Mouse (Mus musculus): Measurements from ENCODE around the gene Babam2. TPM values are rescaled to one million over a fixed set of nuclear protein-coding genes. Genes with fewer than 3 reads are reported as not detected.

The Babam2 gene
- total RNA-seq (2021) = 10 to 100 TPM; 45.5 to 48.1 TPM

DNA sequence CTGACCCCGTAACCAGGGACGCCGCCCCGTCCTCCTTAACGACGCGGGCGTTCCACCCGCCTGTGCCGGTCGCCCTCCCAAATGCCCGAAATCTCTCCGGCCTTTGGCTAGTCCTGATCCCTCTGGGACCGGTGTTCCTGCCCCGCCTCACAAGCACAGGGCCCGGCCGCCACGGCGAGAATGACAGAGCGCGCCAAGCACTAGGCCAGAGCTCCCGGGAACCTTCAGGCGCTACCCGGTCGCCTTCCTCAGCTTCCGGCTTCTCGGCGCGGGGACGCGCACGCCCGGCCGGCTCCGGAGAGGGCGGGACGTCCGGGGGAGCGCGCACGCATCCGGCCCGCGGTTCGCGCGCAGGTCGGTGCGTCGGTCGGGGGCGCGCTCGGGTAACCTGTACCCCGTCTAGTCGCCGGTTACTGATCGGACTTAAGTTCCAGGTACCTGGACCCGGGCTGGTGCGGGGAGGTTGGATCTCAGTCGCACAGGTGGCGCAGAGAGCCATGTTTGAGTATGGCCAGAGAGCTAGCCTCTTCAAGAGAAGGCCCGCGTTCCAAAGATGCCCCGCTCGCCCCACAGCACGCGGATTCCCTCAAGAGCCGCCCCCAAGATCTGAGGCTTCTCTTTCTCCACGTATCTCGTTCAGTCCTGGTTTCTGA lies at the start of gene Babam2:
Gene Babam2 (plus strand): TSS at position 41 of the 653 bp plus-strand sequence.
- DNase-seq (ENCODE audit: extremely low spot score in 1 of 2, low spot score in 1 of 2) = peak; percentile 84 to 87

DNA sequence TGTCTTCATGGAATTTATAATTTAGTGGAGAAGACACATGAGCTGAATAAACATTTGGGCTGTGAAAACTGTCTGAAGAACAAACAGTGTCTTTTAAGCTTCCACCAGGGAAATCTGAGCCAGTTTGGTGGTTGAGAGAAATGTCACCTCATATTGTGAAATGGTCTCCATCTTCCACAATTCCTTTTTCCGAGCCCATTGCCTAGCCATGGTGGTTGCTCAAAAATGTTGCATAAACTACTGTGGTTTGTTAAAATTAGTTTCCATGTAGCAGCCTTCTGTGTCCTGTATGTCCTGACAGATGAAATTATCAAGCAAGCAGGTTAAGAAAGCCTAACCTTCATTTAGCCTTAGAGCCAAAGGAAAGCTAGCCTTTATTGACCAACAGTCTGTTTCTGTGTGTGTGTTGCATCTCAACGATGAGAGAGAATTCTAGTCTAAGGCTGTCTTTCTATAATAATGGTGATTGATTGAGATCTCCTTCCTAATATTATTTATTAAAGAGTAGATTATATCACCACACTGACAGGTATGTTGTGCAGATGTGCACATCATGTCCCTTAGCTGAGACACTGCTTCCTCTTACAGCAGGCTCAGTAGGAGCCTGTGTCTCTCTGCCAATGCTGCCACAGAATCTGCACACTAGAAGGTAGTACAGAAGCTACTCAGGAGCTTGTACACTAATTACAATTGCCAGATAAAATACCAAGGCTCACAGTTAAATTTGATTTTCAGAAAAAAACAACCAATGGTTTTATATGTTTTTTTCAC lies 46.8 kb upstream of the Babam2 start:
- no peak for DNase-seq (ENCODE audit: extremely low spot score in 1 of 2, low spot score in 1 of 2)

DNA sequence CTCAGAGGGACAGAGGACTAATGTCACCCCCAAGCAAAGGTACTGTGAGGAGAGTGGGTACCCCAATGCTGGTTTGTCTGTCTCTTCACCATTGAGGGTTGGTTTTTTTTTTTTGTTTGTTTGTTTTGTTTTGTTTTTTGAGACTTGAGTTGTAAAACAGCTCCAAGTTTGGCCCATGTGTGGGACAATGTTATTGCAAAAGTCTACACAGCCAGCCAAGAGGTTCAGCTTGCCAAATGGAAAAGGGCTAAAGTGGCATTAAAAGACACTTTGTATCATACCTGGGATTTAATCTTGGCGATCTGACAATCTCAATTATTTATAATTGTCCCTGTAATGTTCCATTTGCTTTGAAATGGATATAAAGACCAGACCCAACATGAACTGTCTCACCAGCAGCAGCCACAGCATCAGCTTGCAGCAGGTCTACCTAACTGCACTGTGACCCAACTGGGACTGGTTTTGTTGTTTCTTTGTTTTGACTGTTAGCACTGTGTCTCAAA lies 41.7 kb upstream of the Babam2 start:
- no peak for DNase-seq (ENCODE audit: extremely low spot score in 1 of 2, low spot score in 1 of 2)

DNA sequence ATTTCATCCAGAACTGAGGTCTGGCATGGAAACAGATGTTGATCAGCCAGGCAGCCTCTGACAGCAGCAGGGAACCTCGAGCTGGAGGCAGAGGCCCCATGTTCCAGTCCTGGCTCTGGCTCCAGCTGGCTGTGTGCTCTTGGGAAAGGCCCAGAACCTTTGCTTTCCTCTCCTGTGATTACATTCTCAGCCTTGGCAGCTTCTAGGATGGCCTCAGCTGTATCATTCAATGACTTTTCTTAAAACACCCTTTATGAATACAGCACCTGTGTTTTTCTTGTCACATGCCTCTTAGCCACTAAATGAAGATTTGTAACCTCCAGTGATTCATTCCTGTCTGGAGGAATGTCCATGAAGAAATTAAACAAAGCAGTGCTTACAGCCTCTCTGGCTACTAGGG lies 31.3 kb upstream of the Babam2 start:
- DNase-seq (ENCODE audit: extremely low spot score in 1 of 2, low spot score in 1 of 2) = no peak

DNA sequence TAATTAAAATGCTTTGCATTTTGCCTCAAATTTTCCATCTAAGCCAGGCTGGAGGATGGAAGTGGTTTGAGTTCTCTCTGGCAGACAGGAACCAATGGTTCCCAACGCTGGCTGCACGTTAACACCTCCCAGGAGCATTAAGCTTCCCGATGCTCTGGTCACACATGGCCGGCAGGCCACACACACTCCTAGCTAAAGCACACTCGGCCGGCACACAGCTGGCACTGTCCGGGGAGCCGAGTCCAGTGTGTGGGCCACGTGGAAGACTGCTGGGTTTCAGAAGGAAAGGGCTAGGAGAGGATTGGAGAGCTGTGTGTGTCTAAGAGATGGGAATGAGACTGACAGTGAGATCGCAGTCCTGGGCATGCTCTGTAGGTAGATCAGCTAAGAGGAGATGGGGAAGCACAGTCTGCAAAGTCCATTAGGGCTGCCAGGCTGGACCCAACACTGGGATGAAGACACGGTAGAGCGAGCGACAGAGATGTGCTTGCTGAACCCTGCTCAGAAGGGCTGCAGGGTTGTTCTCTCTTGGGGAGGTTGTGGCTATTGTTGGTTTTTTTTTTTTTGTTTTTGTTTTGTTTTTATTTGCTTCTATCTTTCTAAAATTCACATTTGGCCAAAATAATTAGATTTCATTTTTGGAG lies 29.0 kb upstream of the Babam2 start:
- no peak for DNase-seq (ENCODE audit: extremely low spot score in 1 of 2, low spot score in 1 of 2)

DNA sequence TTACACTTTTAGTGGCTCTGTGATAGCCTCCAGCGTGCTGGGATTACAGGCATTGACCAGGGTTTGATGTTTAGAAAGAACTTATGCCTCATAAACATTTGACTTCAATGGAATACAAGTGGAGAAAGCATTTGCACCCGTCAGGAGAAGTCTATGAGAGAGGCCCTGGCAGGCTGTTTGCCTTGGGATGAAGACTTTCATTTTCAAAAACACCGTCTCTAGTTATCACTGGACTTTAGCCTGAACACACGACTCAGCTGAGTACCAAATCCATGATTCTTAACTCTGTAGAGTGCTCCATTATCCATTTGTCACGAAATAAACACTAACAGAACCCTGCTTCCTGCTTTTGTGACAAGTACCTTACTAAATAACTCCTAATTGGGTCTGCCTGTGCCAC lies 27.5 kb upstream of the Babam2 start:
- no peak for DNase-seq (ENCODE audit: extremely low spot score in 1 of 2, low spot score in 1 of 2)

DNA sequence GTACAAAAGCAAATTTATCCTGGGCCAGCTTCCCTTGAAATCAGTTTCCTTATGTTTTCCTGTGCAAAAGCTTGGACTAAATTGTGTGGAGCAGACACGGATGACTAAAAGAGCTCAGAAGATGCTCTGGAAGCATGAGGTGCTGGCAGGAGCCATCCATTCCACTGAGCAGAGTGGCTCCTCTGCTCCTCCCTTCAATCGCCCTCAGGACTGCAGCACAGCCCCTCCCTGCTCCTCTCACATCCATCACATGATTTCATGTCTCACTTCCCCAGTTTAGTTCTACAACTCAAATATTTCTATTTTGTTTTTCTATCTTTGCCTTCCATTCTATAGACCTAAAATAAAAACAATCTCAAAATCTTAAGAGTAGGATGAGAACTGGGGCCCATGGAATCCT lies 26.3 kb upstream of the Babam2 start:
- no peak for DNase-seq (ENCODE audit: extremely low spot score in 1 of 2, low spot score in 1 of 2)

DNA sequence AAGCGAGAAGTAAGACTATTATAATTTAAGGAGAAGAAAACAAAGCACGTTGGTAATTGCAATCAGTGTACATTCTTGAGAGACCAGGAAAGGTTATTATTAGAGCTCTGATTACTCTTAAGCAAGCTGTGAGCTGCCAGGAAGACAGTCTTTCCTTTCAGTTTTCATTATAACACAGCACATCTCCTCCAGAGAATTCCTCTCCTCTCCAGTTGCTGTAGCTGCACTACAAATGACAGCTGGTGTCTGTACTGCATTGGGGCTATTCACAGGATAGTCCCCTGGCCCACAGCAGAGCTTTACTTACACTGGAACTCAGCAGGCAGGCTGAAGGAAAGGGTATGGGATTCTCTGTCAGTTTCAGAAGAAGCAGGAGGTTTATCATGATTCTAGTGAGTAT lies 24.1 kb upstream of the Babam2 start:
- DNase-seq (ENCODE audit: extremely low spot score in 1 of 2, low spot score in 1 of 2) = no peak

DNA sequence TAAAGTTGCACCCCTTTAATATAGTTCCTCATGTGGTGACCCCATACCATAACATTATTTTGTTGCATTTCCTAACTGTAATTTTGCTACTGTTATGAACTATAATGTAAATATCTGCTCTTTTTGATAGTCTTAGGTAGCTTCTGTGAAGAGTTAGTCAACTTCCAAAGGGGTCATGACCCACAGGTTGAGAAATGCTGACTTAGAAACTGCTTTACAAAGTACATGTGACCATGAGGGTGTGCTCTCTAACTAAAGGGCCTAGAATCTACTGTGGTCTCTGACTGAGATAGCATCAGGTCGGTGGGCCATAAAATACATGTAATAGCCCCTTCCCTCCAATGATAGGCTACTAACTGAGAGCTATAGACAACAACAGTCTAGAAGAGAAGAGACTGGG lies 19.5 kb upstream of the Babam2 start:
- DNase-seq (ENCODE audit: extremely low spot score in 1 of 2, low spot score in 1 of 2) = no peak

DNA sequence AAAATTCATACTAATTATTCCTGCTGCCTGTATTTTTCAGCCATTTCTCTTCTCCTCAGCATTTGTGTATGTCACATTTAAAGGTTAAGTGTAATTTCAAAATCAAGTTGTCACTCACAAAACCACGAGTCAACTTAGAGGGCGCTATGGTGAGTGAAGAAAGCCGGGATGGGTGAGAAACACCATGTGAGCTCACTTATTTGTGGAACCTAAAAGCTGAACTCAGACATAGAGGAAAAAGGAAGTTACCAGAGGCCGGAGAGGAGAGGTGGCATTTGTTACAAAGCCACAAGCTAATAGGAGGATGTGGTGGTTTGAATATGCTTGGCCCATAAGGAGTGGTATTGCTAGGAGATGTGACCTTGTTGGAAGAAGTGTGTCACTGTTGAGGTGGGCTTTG lies 17.3 kb upstream of the Babam2 start:
- DNase-seq (ENCODE audit: extremely low spot score in 1 of 2, low spot score in 1 of 2) = no peak

DNA sequence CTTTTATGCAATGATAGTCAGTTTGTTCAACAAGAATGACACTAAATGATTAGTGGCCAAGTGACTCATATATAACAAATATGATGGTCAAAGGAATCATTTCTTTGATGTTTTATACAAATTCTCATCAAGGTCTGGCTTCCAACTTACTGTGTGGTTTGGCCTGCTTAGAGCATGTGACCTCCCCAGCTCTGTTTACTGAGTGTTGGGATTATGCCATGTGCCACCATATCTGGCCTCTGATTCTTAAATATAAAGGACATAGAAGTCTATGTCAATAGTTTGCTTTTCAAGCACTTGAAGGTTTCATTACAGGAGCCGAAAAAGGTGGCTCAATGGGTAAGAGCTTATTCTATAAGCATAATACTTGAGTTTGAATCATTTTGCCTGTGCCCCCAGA lies 15.2 kb upstream of the Babam2 start:
- DNase-seq (ENCODE audit: extremely low spot score in 1 of 2, low spot score in 1 of 2) = no peak

DNA sequence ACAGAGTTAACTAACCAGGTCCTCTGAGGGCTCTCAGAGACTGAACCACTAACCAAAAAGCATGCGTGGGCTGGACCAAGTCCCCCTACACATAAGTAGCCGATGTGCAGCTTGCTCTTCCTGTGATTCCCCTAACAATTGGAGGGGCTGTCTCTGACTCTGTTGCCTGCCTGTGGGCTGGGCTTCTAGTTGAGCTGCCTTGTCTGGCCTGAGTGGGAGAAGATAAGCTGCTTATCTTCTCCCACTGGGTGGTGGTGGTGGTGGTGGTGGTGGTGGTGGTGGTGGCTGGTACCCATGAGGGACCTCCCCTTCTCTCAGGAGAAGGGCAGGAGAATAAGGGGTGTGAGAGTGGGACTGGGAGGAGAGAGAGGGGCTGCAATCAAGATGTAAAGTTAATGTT lies 11.4 kb upstream of the Babam2 start:
- no peak for DNase-seq (ENCODE audit: extremely low spot score in 1 of 2, low spot score in 1 of 2)

DNA sequence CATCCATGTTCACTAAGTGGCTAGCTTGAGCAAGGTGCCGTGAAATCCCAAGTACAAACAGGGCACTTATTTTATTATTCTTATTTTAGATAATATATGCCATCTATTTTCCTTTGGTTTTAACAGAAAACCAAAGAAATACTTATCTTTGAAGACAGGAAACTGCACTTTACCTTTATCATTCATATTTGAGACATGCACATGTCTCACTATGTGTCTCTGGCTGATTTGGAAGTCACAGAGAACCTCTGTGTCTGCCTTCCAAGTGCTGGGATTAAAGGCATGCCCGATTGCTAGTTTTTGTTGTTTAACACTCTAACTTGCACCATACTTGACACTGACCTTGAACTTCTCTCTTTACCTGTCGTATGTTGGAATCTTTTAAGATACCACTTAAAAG lies 9.5 kb upstream of the Babam2 start:
- DNase-seq (ENCODE audit: extremely low spot score in 1 of 2, low spot score in 1 of 2) = no peak

DNA sequence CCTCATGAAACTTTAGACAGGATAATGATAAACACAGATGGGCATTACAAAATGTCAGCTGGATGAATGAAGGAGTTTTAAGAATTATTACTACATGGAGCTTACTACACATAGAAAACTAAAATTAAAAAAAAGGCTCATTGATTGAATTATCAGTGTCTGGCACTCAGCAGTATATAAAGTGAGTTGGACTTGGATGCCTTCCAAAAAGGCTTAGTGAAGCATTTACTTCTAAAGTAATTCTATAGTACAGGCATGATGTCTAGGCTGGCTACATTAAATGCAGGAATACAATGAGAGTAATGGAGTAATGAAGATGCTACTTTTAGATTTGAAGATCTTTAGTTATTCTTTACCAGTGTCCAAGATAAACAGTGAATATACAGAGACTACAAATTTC lies 4.3 kb upstream of the Babam2 start:
- DNase-seq (ENCODE audit: extremely low spot score in 1 of 2, low spot score in 1 of 2) = no peak

DNA sequence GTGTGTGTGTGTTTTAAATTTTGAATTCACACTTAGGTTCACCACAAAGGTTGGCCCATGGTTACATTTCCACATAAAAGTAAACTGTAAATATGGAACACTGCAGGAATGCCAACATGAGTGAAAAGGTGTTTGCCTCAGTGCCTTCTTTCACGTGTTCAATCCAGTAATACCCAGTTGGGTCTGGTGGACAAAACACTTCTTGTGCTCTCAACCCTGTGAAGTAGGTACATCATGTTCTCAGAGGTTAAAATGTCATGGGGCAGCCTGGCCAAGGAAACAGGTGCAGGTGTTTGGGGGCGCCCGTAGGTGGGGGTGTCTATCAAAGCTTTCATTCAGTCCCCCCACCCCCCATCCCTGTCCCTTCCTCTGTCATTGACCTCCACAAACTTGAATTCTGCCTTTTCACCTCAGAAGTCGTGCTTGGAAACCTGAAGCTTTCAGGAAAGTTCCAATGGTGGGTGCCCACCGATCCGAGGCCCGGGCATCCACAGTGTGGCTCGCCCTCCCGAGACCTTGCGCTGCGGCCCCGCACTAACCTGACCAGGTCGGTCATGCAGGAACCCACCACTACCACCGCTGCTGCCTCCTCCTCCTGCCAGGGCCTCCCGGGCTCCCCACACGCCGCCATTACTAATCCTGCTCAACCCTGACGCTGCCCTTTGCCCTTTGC lies 377 bp upstream of the Babam2 start, which contains the start of gene Rbks:
Gene Rbks (minus strand): TSS at position 657 of the 673 bp plus-strand sequence.
- no peak for DNase-seq (ENCODE audit: extremely low spot score in 1 of 2, low spot score in 1 of 2)

DNA sequence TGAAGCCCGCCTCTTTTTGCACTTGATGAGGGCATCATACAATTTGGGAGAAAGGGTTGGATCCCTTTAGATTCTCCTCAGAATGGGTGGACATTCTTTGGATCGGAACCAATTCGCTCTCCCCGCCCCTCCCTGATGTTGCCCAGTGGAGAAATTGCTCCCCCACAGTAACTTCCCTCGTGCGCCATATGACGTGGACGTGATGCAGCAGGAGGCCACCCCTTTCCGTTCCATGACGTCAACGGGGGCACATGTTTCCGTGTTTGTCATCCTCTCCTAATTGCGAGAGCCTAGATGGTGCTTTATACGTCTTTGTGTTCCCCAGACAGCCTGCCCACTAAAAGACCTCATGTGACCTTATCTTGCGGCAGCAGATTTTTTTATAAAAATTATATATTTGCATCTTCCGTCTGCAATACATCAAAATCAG lies 828 bp downstream of the Babam2 start:
- DNase-seq (ENCODE audit: extremely low spot score in 1 of 2, low spot score in 1 of 2) = peak; percentile 62 to 63

DNA sequence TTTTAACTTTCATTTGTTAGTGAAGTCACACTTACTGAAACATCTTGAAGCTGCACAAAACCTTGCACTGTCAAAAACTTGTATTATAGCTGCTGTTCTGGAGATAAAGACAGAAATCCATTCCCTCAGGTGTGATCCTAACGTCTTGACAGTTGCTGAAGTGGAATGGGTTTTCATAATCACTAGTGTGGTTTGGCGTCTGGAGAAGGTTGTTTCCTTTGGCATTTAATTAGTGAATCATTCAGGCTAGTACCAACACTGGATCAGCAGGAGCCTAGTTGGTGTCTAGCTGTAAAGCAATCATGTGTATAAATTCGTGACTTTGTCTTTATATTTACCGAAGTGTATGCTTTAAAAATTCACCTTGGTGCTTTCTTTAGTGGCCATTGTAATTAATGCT lies 1.4 kb downstream of the Babam2 start:
- DNase-seq (ENCODE audit: extremely low spot score in 1 of 2, low spot score in 1 of 2) = no peak

DNA sequence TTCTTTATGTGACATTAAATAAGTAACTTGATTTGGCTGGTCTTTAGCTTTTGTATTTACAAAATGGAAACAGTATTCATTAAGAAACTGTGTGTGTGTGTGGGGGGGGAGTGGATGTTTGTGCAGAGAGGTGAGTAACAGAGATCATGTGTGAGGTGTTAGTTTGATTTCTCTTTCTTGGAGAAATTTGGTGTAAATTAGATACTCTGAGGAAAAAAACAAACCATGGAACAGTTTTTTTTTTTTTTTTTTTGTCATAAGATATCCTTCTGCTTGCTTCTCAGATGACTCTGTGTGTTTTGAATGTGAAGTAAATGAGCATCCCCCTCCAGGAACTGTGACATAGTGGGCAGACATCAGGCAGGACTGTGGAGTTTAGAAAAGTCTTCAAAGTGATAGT lies 1.9 kb downstream of the Babam2 start:
- DNase-seq (ENCODE audit: extremely low spot score in 1 of 2, low spot score in 1 of 2) = no peak

DNA sequence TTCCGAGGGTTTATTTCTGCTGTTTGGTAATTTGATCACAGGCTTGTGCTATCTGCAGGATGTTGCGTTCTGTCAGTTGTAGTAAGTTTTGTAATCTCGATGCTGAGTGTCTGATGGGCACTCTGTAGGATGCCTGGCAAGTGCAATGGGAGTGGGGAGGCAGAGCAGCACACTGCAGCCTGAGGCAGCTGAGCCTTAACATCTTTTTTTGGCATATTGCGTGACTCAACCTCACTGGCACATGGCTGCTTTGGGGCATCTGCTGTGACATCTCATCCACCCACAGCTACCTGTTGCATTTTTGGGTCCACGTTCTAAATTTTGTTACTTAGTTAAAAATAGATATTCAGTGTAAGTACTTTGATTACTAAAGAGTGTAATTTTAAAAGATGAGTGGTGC lies 7.5 kb downstream of the Babam2 start:
- DNase-seq (ENCODE audit: extremely low spot score in 1 of 2, low spot score in 1 of 2) = peak in 1 of 2 experiments; percentile 17

DNA sequence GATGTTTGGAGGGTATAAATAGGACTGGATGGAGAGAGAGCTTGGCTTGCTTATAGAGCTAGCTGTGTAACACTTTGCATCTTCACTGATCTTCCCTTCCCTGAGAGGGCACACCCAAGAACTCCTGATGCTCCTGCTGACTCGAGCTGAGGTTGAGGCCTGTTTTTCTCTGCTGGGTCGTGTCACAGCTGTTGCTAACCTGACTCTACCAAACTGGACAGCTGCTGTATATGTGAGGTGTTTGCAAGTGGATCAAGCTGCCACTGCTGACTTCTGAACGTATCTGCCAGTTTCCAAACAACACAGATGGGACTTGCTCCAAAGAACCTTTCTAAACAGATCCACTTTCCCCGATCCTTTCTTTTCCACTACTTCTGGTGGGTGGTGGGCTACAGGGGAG lies 9.3 kb downstream of the Babam2 start:
- no peak for DNase-seq (ENCODE audit: extremely low spot score in 1 of 2, low spot score in 1 of 2)

DNA sequence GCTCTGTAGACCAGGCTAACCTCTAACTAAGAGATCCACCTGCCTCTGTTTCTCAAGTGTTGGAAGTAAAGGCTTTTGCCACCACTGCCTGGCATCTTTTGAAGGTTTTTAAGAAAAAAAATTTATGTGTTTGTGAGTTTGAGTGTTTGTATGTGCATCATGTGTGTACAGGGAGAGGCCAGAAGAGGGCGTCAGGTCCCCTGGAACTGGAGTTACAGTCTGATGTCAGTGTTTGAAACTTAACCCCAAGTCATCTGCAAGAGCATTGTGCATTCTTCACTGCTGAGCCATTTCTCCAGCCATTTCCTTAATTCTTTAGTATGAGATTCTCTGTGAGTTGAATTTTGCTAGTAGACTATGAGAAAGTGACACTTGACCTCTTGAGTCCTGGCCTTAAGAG lies 11.9 kb downstream of the Babam2 start:
- no peak for DNase-seq (ENCODE audit: extremely low spot score in 1 of 2, low spot score in 1 of 2)
